Mouse (Mus musculus): ENCODE measurements at regions not wholly inside any gene's neighbourhood (a gene's known extent, or its start where the extent isn't known, plus 50 kb on each side); places are given as distances from the start of the nearest gene placed in this dataset.

- H3K36me3 ChIP-seq, result no peaks in the 10 kb centered on the region
- H3K4me2 ChIP-seq, result no peak overlapping the region
- peak; percentile 65 for ATAC-seq (ENCODE audit: low FRiP score)
- H3K4me1 ChIP-seq, result no peaks in the 10 kb centered on the region
- no peak overlapping the region for H3K4me3 ChIP-seq (replicated peaks)
- 53% methylated on average over 1 of the region's 1 CpGs for WGBS
- no peak overlapping the region for H3K27ac ChIP-seq (replicated peaks)
- H3K9me3 ChIP-seq (replicated peaks), result no peaks in the 10 kb centered on the region
- H3K27me3 ChIP-seq (replicated peaks), result no peaks in the 10 kb centered on the region
- H3K9ac ChIP-seq (replicated peaks), result no peak overlapping the region
Observed at GRCm38 (mm10) chr6:78967641-78968040, 499.0 kb upstream of the Reg3g start.
